Mouse (Mus musculus) liver, adult 2 months (tissue): ENCODE data around the gene P3h1. TPM values are rescaled to one million over a fixed set of nuclear protein-coding genes. Genes with fewer than 3 reads are reported as not detected.
"Not testable (repeated sequence)": the region's sequence is repeated elsewhere in the genome, so short reads cannot be mapped to it uniquely, and the experiment has no call there.

ENCODE experiments used
- DNase-seq: peaks from one replicate; pipeline ENCODE4 v3.0.0-alpha.2; 2011; ENCODE audit warnings: low read depth, low spot score; ENCODE audit errors: extremely low read depth
- H3K27ac ChIP-seq: fragments of 200-500 bp; replicated peaks from 2 replicates; pipeline ENCODE4 v1.5.1; 2012; ENCODE audit warnings: low read depth, mild to moderate bottlenecking, control low read depth, inconsistent platforms, low read length; ENCODE audit not compliant: insufficient read depth
- H3K27me3 ChIP-seq: fragments of 200-500 bp; 2 replicates; pipeline ENCODE4 v1.6.1; 2012; ENCODE audit warnings: mild to moderate bottlenecking, moderate library complexity, low read length, inconsistent platforms; ENCODE audit not compliant: control insufficient read depth, insufficient read depth
- H3K36me3 ChIP-seq: fragments of 200-500 bp; 2 replicates; pipeline ENCODE4 v1.6.1; 2012; ENCODE audit warnings: low read length, inconsistent platforms; ENCODE audit not compliant: control insufficient read depth, insufficient read depth
- H3K4me1 ChIP-seq: fragments of 200-500 bp; 2 replicates; pipeline ENCODE4 v1.6.1; 2011; ENCODE audit warnings: low read length; ENCODE audit not compliant: control insufficient read depth, insufficient read depth
- H3K4me3 ChIP-seq: fragments of 200-500 bp; 2 replicates; pipeline ENCODE4 v1.5.1; 2011; ENCODE audit warnings: low read depth, mild to moderate bottlenecking, control low read depth, low read length, moderate library complexity; ENCODE audit not compliant: insufficient read depth
- H3K79me2 ChIP-seq: fragments of 200-500 bp; 2 replicates; pipeline ENCODE4 v1.6.1; 2012; ENCODE audit warnings: inconsistent platforms, mild to moderate bottlenecking, low read length, moderate library complexity; ENCODE audit not compliant: control insufficient read depth, insufficient read depth
- H3K9ac ChIP-seq: fragments of 200-500 bp; 2 replicates; pipeline ENCODE4 v1.6.1; 2012; ENCODE audit warnings: low read depth, mild to moderate bottlenecking, control low read depth, inconsistent platforms, low read length
- CTCF ChIP-seq: fragments of 200-500 bp; IDR thresholded peaks from 2 replicates; pipeline ENCODE4 v1.5.1; 2011; ENCODE audit warnings: low read depth, low read length, control low read depth
- POLR2A ChIP-seq: fragments of 200-500 bp; IDR thresholded peaks from 2 replicates; pipeline ENCODE4 v1.6.1; 2011; ENCODE audit warnings: low read length, control low read depth; ENCODE audit not compliant: insufficient read depth; ENCODE audit errors: extremely low read depth
- WGBS: fragments of 180-500 bp; shearing (Covaris S2); methylation state at CpG from one replicate; pipeline ENCODE4 v1.1.7; 2018; 5-methylcytosine and 5-hydroxymethylcytosine counted together
- polyA plus RNA-seq: library from polyadenylated mRNA; depleted of rRNA; stranded (reverse); fragments of >200 nt; gene quantifications from 2 replicates; pipeline ENCODE4 v1.2.3, GENCODE M21; 2012
- total RNA-seq: library from RNA; depleted of rRNA; stranded (reverse); fragments of >200 nt; gene quantifications from 2 replicates; pipeline ENCODE4 v1.2.3, GENCODE M21; 2014

The P3h1 gene
- total and polyA plus RNA-seq, 2 experiments: 6.7 to 20.3 TPM

- Histone ChIP-seq H3K4me1 (no peaks in the 10 kb centered on the region), H3K4me3 (no peak overlapping the region), H3K9ac (no peak overlapping the region), H3K27me3 (no peaks in the 10 kb centered on the region), H3K79me2 (no peaks in the 10 kb centered on the region), H3K36me3 (peaks cover 3% of the 10 kb centered on the region), H3K27ac (no peak overlapping the region)
- TF ChIP-seq POLR2A (no peak), CTCF (no peak)
- 61% methylated on average over 13 of the region's 13 CpGs for WGBS
- DNase-seq: no peak
Observed at GRCm38 (mm10) chr4:119266606-119267005, 33.9 kb downstream of the P3h1 start.

GRCm38 (mm10) chr4:119274627-119275026 lies 41.9 kb downstream of the P3h1 start:
- Histone ChIP-seq H3K4me1 (peaks cover 2% of the 10 kb centered on the region; the same call in 1 of the 2 replicates), H3K9ac (no peak overlapping the region), H3K4me3 (no peak overlapping the region), H3K27me3 (no peaks in the 10 kb centered on the region), H3K79me2 (no peaks in the 10 kb centered on the region), H3K36me3 (peaks cover 50% of the 10 kb centered on the region), H3K27ac (peak overlapping the region; percentile 60)
- 91% methylated on average over 1 of the region's 1 CpGs for WGBS
- DNase-seq: peak; percentile 23
- no peak for TF ChIP-seq CTCF
- no peak for TF ChIP-seq POLR2A

- Histone ChIP-seq H3K36me3 (peaks cover 56% of the 10 kb centered on the region), H3K27me3 (no peaks in the 10 kb centered on the region), H3K27ac (peak overlapping the region; percentile 84), H3K4me3 (no peak overlapping the region), H3K4me1 (peaks cover 2% of the 10 kb centered on the region; the same call in 1 of the 2 replicates), H3K79me2 (no peaks in the 10 kb centered on the region), H3K9ac (peak overlapping the region; percentile 54; the same call in 1 of the 2 replicates)
- TF ChIP-seq CTCF: no peak
- no peak for TF ChIP-seq POLR2A
- DNase-seq: no peak
- WGBS: 75% methylated on average over 2 of the region's 2 CpGs
Observed at GRCm38 (mm10) chr4:119275226-119275625, 42.5 kb downstream of the P3h1 start.

GRCm38 (mm10) chr4:119275726-119276125 lies 43.0 kb downstream of the P3h1 start:
- DNase-seq: no peak
- WGBS: 79% methylated on average over 2 of the region's 2 CpGs
- Histone ChIP-seq H3K4me3 (no peak overlapping the region), H3K27me3 (no peaks in the 10 kb centered on the region), H3K9ac (no peak overlapping the region), H3K79me2 (no peaks in the 10 kb centered on the region), H3K36me3 (peaks cover 57% of the 10 kb centered on the region), H3K27ac (peak overlapping the region; percentile 84), H3K4me1 (peaks cover 2% of the 10 kb centered on the region; the same call in 1 of the 2 replicates)
- TF ChIP-seq POLR2A: no peak
- TF ChIP-seq CTCF: no peak

GRCm38 (mm10) chr4:119278784-119279183 lies 46.1 kb downstream of the P3h1 start:
- H3K79me2 ChIP-seq, H3K4me1 ChIP-seq, H3K27ac ChIP-seq, H3K9ac ChIP-seq, H3K4me3 ChIP-seq, DNase-seq, H3K27me3 ChIP-seq: not testable (repeated sequence)
- WGBS: 91% methylated on average over 15 of the region's 15 CpGs
- H3K36me3 ChIP-seq: peaks cover 69% of the 10 kb centered on the region

GRCm38 (mm10) chr4:119284861-119285260 lies 52.1 kb downstream of the P3h1 start:
- TF ChIP-seq POLR2A (no peak), CTCF (no peak)
- peaks cover 14% of the 10 kb centered on the region; the same call in 1 of the 2 replicates for H3K79me2 ChIP-seq
- no peak overlapping the region for H3K27ac ChIP-seq
- H3K27me3 ChIP-seq: no peaks in the 10 kb centered on the region
- WGBS: 51% methylated on average over 1 of the region's 1 CpGs
- H3K4me1 ChIP-seq: peaks cover 7% of the 10 kb centered on the region; the same call in 1 of the 2 replicates
- H3K36me3 ChIP-seq: peaks cover 48% of the 10 kb centered on the region
- no peak overlapping the region for H3K4me3 ChIP-seq
- H3K9ac ChIP-seq: no peak overlapping the region
- no peak for DNase-seq
